Mouse (Mus musculus): ENCODE measurements at regions not wholly inside any gene's neighbourhood (a gene's known extent, or its start where the extent isn't known, plus 50 kb on each side); places are given as distances from the start of the nearest gene placed in this dataset.

GRCm38 (mm10) chr4:127535630-127536029 lies 177.6 kb upstream of the Gjb5 start:
- Histone ChIP-seq H3K36me3 (ENCODE audit: control insufficient read depth, insufficient read depth, low read length) (no peaks in the 10 kb centered on the region), H3K27ac (ENCODE audit: control insufficient read depth, insufficient read depth, low read depth, low read length) (no peak overlapping the region), H3K27me3 (ENCODE audit: control insufficient read depth, insufficient read depth, low read length) (no peaks in the 10 kb centered on the region), H3K4me1 (ENCODE audit: control insufficient read depth, insufficient read depth, low read length) (peaks cover 4% of the 10 kb centered on the region), H3K4me3 (ENCODE audit: control insufficient read depth, low read depth, low read length) (no peak overlapping the region)
- TF ChIP-seq CTCF (IDR thresholded peaks at IDR 0.05; ENCODE audit: control insufficient read depth, insufficient read depth, insufficient replicate concordance, low read depth, low read length) (peak; percentile 72; the same call in 1 of the 2 replicates), POLR2A (IDR thresholded peaks at IDR 0.05; ENCODE audit: control insufficient read depth, low read depth, low read length) (no peak)

GRCm38 (mm10) chr4:127534411-127534810 lies 176.4 kb upstream of the Gjb5 start:
- peak overlapping the region; percentile 62 for H3K4me3 ChIP-seq (ENCODE audit: control insufficient read depth, low read depth, low read length)
- peaks cover 4% of the 10 kb centered on the region for H3K4me1 ChIP-seq (ENCODE audit: control insufficient read depth, insufficient read depth, low read length)
- peak overlapping the region; percentile 65 for H3K27ac ChIP-seq (ENCODE audit: control insufficient read depth, insufficient read depth, low read depth, low read length)
- TF ChIP-seq CTCF (IDR thresholded peaks at IDR 0.05; ENCODE audit: control insufficient read depth, insufficient read depth, insufficient replicate concordance, low read depth, low read length), result no peak
- TF ChIP-seq POLR2A (IDR thresholded peaks at IDR 0.05; ENCODE audit: control insufficient read depth, low read depth, low read length), result no peak
- no peaks in the 10 kb centered on the region for H3K27me3 ChIP-seq (ENCODE audit: control insufficient read depth, insufficient read depth, low read length)
- H3K36me3 ChIP-seq (ENCODE audit: control insufficient read depth, insufficient read depth, low read length), result no peaks in the 10 kb centered on the region

GRCm38 (mm10) chr4:127533726-127534125 lies 175.7 kb upstream of the Gjb5 start:
- no peak for TF ChIP-seq POLR2A (IDR thresholded peaks at IDR 0.05; ENCODE audit: control insufficient read depth, low read depth, low read length)
- TF ChIP-seq CTCF (IDR thresholded peaks at IDR 0.05; ENCODE audit: control insufficient read depth, insufficient read depth, insufficient replicate concordance, low read depth, low read length), result no peak
- Histone ChIP-seq H3K27ac (ENCODE audit: control insufficient read depth, insufficient read depth, low read depth, low read length) (no peak overlapping the region), H3K4me3 (ENCODE audit: control insufficient read depth, low read depth, low read length) (peak overlapping the region; percentile 5)

GRCm38 (mm10) chr4:127530779-127531178 lies 172.8 kb upstream of the Gjb5 start:
- Histone ChIP-seq H3K4me3 (ENCODE audit: control insufficient read depth, low read depth, low read length) (peak overlapping the region; percentile 3; the same call in 1 of the 2 replicates), H3K4me1 (ENCODE audit: control insufficient read depth, insufficient read depth, low read length) (peaks cover 4% of the 10 kb centered on the region), H3K36me3 (ENCODE audit: control insufficient read depth, insufficient read depth, low read length) (no peaks in the 10 kb centered on the region), H3K27ac (ENCODE audit: control insufficient read depth, insufficient read depth, low read depth, low read length) (no peak overlapping the region), H3K27me3 (ENCODE audit: control insufficient read depth, insufficient read depth, low read length) (no peaks in the 10 kb centered on the region)
- TF ChIP-seq POLR2A (IDR thresholded peaks at IDR 0.05; ENCODE audit: control insufficient read depth, low read depth, low read length), result no peak
- TF ChIP-seq CTCF (IDR thresholded peaks at IDR 0.05; ENCODE audit: control insufficient read depth, insufficient read depth, insufficient replicate concordance, low read depth, low read length), result no peak

More at GRCm38 (mm10) chr4:127533726-127534125, 175.7 kb upstream of the Gjb5 start:
- H3K4me1 ChIP-seq (ENCODE audit: control insufficient read depth, insufficient read depth, low read length), result peaks cover 4% of the 10 kb centered on the region
- H3K27me3 ChIP-seq (ENCODE audit: control insufficient read depth, insufficient read depth, low read length), result no peaks in the 10 kb centered on the region
- H3K36me3 ChIP-seq (ENCODE audit: control insufficient read depth, insufficient read depth, low read length), result no peaks in the 10 kb centered on the region

GRCm38 (mm10) chr4:127522151-127522550 lies 164.2 kb upstream of the Gjb5 start:
- Histone ChIP-seq H3K27ac (ENCODE audit: control insufficient read depth, insufficient read depth, low read depth, low read length) (no peak overlapping the region), H3K27me3 (ENCODE audit: control insufficient read depth, insufficient read depth, low read length) (no peaks in the 10 kb centered on the region), H3K36me3 (ENCODE audit: control insufficient read depth, insufficient read depth, low read length) (no peaks in the 10 kb centered on the region), H3K4me1 (ENCODE audit: control insufficient read depth, insufficient read depth, low read length) (no peaks in the 10 kb centered on the region), H3K4me3 (ENCODE audit: control insufficient read depth, low read depth, low read length) (no peak overlapping the region)
- TF ChIP-seq CTCF (IDR thresholded peaks at IDR 0.05; ENCODE audit: control insufficient read depth, insufficient read depth, insufficient replicate concordance, low read depth, low read length) (no peak), POLR2A (IDR thresholded peaks at IDR 0.05; ENCODE audit: control insufficient read depth, low read depth, low read length) (no peak)

GRCm38 (mm10) chr4:127517978-127518377 lies 160.0 kb upstream of the Gjb5 start:
- no peak for TF ChIP-seq POLR2A (IDR thresholded peaks at IDR 0.05; ENCODE audit: control insufficient read depth, low read depth, low read length)
- TF ChIP-seq CTCF (IDR thresholded peaks at IDR 0.05; ENCODE audit: control insufficient read depth, insufficient read depth, insufficient replicate concordance, low read depth, low read length), result peak; percentile 30; the same call in 1 of the 2 replicates
- Histone ChIP-seq H3K36me3 (ENCODE audit: control insufficient read depth, insufficient read depth, low read length) (no peaks in the 10 kb centered on the region), H3K4me1 (ENCODE audit: control insufficient read depth, insufficient read depth, low read length) (no peaks in the 10 kb centered on the region), H3K27ac (ENCODE audit: control insufficient read depth, insufficient read depth, low read depth, low read length) (no peak overlapping the region), H3K4me3 (ENCODE audit: control insufficient read depth, low read depth, low read length) (no peak overlapping the region), H3K27me3 (ENCODE audit: control insufficient read depth, insufficient read depth, low read length) (no peaks in the 10 kb centered on the region)

- Histone ChIP-seq H3K4me1 (ENCODE audit: control insufficient read depth, insufficient read depth, low read length) (no peaks in the 10 kb centered on the region), H3K27me3 (ENCODE audit: control insufficient read depth, insufficient read depth, low read length) (no peaks in the 10 kb centered on the region), H3K27ac (ENCODE audit: control insufficient read depth, insufficient read depth, low read depth, low read length) (no peak overlapping the region), H3K36me3 (ENCODE audit: control insufficient read depth, insufficient read depth, low read length) (no peaks in the 10 kb centered on the region), H3K4me3 (ENCODE audit: control insufficient read depth, low read depth, low read length) (no peak overlapping the region)
- no peak for TF ChIP-seq CTCF (IDR thresholded peaks at IDR 0.05; ENCODE audit: control insufficient read depth, insufficient read depth, insufficient replicate concordance, low read depth, low read length)
- TF ChIP-seq POLR2A (IDR thresholded peaks at IDR 0.05; ENCODE audit: control insufficient read depth, low read depth, low read length), result no peak
Observed at GRCm38 (mm10) chr4:127517539-127517938, 159.6 kb upstream of the Gjb5 start.

- Histone ChIP-seq H3K27me3 (ENCODE audit: control insufficient read depth, insufficient read depth, low read length) (no peaks in the 10 kb centered on the region), H3K36me3 (ENCODE audit: control insufficient read depth, insufficient read depth, low read length) (no peaks in the 10 kb centered on the region), H3K4me3 (ENCODE audit: control insufficient read depth, low read depth, low read length) (no peak overlapping the region), H3K4me1 (ENCODE audit: control insufficient read depth, insufficient read depth, low read length) (no peaks in the 10 kb centered on the region), H3K27ac (ENCODE audit: control insufficient read depth, insufficient read depth, low read depth, low read length) (no peak overlapping the region)
- TF ChIP-seq POLR2A (IDR thresholded peaks at IDR 0.05; ENCODE audit: control insufficient read depth, low read depth, low read length) (no peak), CTCF (IDR thresholded peaks at IDR 0.05; ENCODE audit: control insufficient read depth, insufficient read depth, insufficient replicate concordance, low read depth, low read length) (no peak)
Observed at GRCm38 (mm10) chr4:127509936-127510335, 152.0 kb upstream of the Gjb5 start.

Measured in testis, adult 2 months (tissue).